ENCODE assay signal across 16 mouse cellular contexts in genomic region chr6:57106358-57106757, GRCm38 (mm10). TPM values are rescaled to one million over a fixed set of nuclear protein-coding genes. Genes with fewer than 3 reads are reported as not detected.
DNase-seq lines count a peak whose midpoint lies in the region; ATAC-seq and TF ChIP-seq lines count a peak whose summit lies in the region.
"Had no signal": no experiment of that assay in that cellular context is flagged by ENCODE, and none has a peak within 500 bp of the region (broad histone marks: within the 10 kb centered on the region; RNA-seq: fewer than 3 reads in every experiment).

No protein-coding gene starts in this region.

- ATAC-seq in megakaryocyte, adult 5-6 weeks (ENCODE audit: poor library complexity, severe bottlenecking) = peak; percentile 43; the same call in 1 of the 2 replicates
- ATAC-seq in monocyte, adult 5-6 weeks (replicated peaks; ENCODE audit: insufficient number of reproducible peaks, low FRiP score, low TSS enrichment, poor library complexity, severe bottlenecking) = no peak
- ATAC-seq: forebrain, postnatal 0 days had no signal

- 81% methylated on average over 1 of the region's 1 CpGs for WGBS in kidney, adult 2 months
- 75% methylated on average over 1 of the region's 1 CpGs for WGBS in bone marrow, adult 2 months

- H3K36me3 ChIP-seq in kidney, adult 2 months (ENCODE audit: control insufficient read depth, insufficient read depth, low read length) = no peaks in the 10 kb centered on the region
- H3K36me3 ChIP-seq: embryonic facial prominence, embryonic 13.5 days; heart, embryonic 12.5 days; midbrain, embryonic 10.5 days had no signal

- peak; percentile 7 for DNase-seq in kidney, adult 2 months
- no peak for DNase-seq in kidney, adult 18-20 months
- DNase-seq in ES-CJ7 (ENCODE audit: low read depth, low spot score) = peak; percentile 33
- DNase-seq in T-cell, adult 2 months (ENCODE audit: low spot score) = no peak
- DNase-seq in spleen, postnatal 14 days (ENCODE audit: low spot score in 2 of 2) = no peak
- DNase-seq: forebrain, postnatal 0 days had no signal

- H3K4me1 ChIP-seq in kidney, adult 2 months (ENCODE audit: control insufficient read depth, insufficient read depth, low read length) = no peaks in the 10 kb centered on the region
- no peaks in the 10 kb centered on the region for H3K4me1 ChIP-seq in bone marrow, adult 2 months (ENCODE audit: control insufficient read depth, insufficient read depth, low read length)
- H3K4me1 ChIP-seq: embryonic facial prominence, embryonic 13.5 days; heart, embryonic 12.5 days; midbrain, embryonic 10.5 days had no signal

- H3K4me3 ChIP-seq in kidney, adult 2 months (ENCODE audit: insufficient read depth, low read depth, low read length) = no peak overlapping the region
- no peak overlapping the region for H3K4me3 ChIP-seq in bone marrow, adult 2 months (replicated peaks; ENCODE audit: control insufficient read depth, low read depth, low read length)
- H3K4me3 ChIP-seq: embryonic facial prominence, embryonic 13.5 days; heart, embryonic 12.5 days; midbrain, embryonic 10.5 days had no signal

- no peak overlapping the region for H3K27ac ChIP-seq in kidney, adult 2 months (ENCODE audit: insufficient read depth, low read depth, low read length)
- H3K27ac ChIP-seq in bone marrow, adult 2 months (ENCODE audit: control insufficient read depth, insufficient read depth, low read depth, low read length, poor library complexity) = no peak overlapping the region
- H3K27ac ChIP-seq: embryonic facial prominence, embryonic 13.5 days; midbrain, embryonic 10.5 days had no signal

- no peak for TF ChIP-seq POLR2A in kidney, adult 2 months (IDR thresholded peaks at IDR 0.05; ENCODE audit: low read depth, low read length)
- TF ChIP-seq POLR2A in bone marrow, adult 2 months (IDR thresholded peaks at IDR 0.05; ENCODE audit: borderline replicate concordance, control insufficient read depth, low read depth, low read length) = no peak

- no peaks in the 10 kb centered on the region for H3K27me3 ChIP-seq in kidney, adult 2 months (replicated peaks; ENCODE audit: control insufficient read depth, insufficient read depth, low read length)
- H3K27me3 ChIP-seq: embryonic facial prominence, embryonic 13.5 days; heart, embryonic 12.5 days had no signal

- no peak; the same call in 1 of the 2 replicates for TF ChIP-seq CTCF in kidney, adult 2 months (conservative IDR thresholded peaks at IDR 0.05; ENCODE audit: insufficient read depth, insufficient read length, low read depth, low read length)
- peak; percentile 17; the same call in 1 of the 2 replicates for TF ChIP-seq CTCF in bone marrow, adult 2 months (IDR thresholded peaks at IDR 0.05; ENCODE audit: control insufficient read depth, insufficient read depth, low read length)

RNA-seq across cellular contexts. Expression of gene Vmn1r10, which starts 2.9 kb away (rescaled TPM):
- polyA plus RNA-seq in kidney, adult 2 months (2012; rRNA removed) = not detected in 2 replicates
- not detected in 2 replicates for polyA plus RNA-seq in bone marrow, adult 2 months (2011; ENCODE audit: insufficient read depth, insufficient read length, low replicate concordance, missing spikeins)
- not detected in 2 replicates for total RNA-seq in megakaryocyte, adult 5-6 weeks (2015)
- total RNA-seq in megakaryocyte, adult 5-6 weeks (2017) = not detected in 2 replicates
- total RNA-seq in monocyte, adult 5-6 weeks (2017) = not detected in 3 replicates
- total RNA-seq: forebrain, postnatal 0 days; layer of hippocampus, postnatal 10 days had no signal
- polyA plus RNA-seq: embryonic facial prominence, embryonic 13.5 days; forebrain, postnatal 0 days; heart, embryonic 12.5 days; intestine, embryonic 14.5 days; liver, embryonic 16.5 days; midbrain, embryonic 10.5 days; neural tube, embryonic 14.5 days had no signal

RNA-seq across cellular contexts. Expression of gene Vmn1r11, which starts 26.9 kb away (rescaled TPM):
- not detected in 2 replicates for polyA plus RNA-seq in kidney, adult 2 months (2012; rRNA removed)
- polyA plus RNA-seq in bone marrow, adult 2 months (2011; ENCODE audit: insufficient read depth, insufficient read length, low replicate concordance, missing spikeins) = not detected in 2 replicates
- not detected in 2 replicates for total RNA-seq in megakaryocyte, adult 5-6 weeks (2015)
- not detected in 2 replicates for total RNA-seq in megakaryocyte, adult 5-6 weeks (2017)
- not detected in 3 replicates for total RNA-seq in monocyte, adult 5-6 weeks (2017)
- total RNA-seq: forebrain, postnatal 0 days; layer of hippocampus, postnatal 10 days had no signal
- polyA plus RNA-seq: embryonic facial prominence, embryonic 13.5 days; forebrain, postnatal 0 days; heart, embryonic 12.5 days; intestine, embryonic 14.5 days; liver, embryonic 16.5 days; midbrain, embryonic 10.5 days; neural tube, embryonic 14.5 days had no signal

RNA-seq across cellular contexts. Expression of gene Vmn1r9, which starts 39.8 kb away (rescaled TPM):
- polyA plus RNA-seq in kidney, adult 2 months (2012; rRNA removed) = not detected in 2 replicates
- polyA plus RNA-seq in bone marrow, adult 2 months (2011; ENCODE audit: insufficient read depth, insufficient read length, low replicate concordance, missing spikeins) = not detected in 2 replicates
- not detected in 2 replicates for total RNA-seq in megakaryocyte, adult 5-6 weeks (2015)
- total RNA-seq in megakaryocyte, adult 5-6 weeks (2017) = not detected in 2 replicates
- total RNA-seq in monocyte, adult 5-6 weeks (2017) = not detected in 3 replicates
- total RNA-seq: forebrain, postnatal 0 days; layer of hippocampus, postnatal 10 days had no signal
- polyA plus RNA-seq: embryonic facial prominence, embryonic 13.5 days; forebrain, postnatal 0 days; heart, embryonic 12.5 days; intestine, embryonic 14.5 days; liver, embryonic 16.5 days; midbrain, embryonic 10.5 days; neural tube, embryonic 14.5 days had no signal

RNA-seq across cellular contexts. Expression of gene Vmn1r12, which starts 50.4 kb away (rescaled TPM):
- polyA plus RNA-seq in kidney, adult 2 months (2012; rRNA removed) = not detected in 2 replicates
- not detected in 2 replicates for polyA plus RNA-seq in bone marrow, adult 2 months (2011; ENCODE audit: insufficient read depth, insufficient read length, low replicate concordance, missing spikeins)
- total RNA-seq in megakaryocyte, adult 5-6 weeks (2015) = not detected in 2 replicates
- total RNA-seq in megakaryocyte, adult 5-6 weeks (2017) = not detected in 2 replicates
- total RNA-seq in monocyte, adult 5-6 weeks (2017) = not detected in 3 replicates
- total RNA-seq: forebrain, postnatal 0 days; layer of hippocampus, postnatal 10 days had no signal
- polyA plus RNA-seq: embryonic facial prominence, embryonic 13.5 days; forebrain, postnatal 0 days; heart, embryonic 12.5 days; intestine, embryonic 14.5 days; liver, embryonic 16.5 days; midbrain, embryonic 10.5 days; neural tube, embryonic 14.5 days had no signal

Comparison
In these comparisons a context has a peak if more than half of its experiments do, and no peak if none do; other contexts are left out.
1. DNase-seq: peak in kidney, adult 2 months (single experiment) and ES-CJ7 (single experiment); none in kidney, adult 18-20 months (single experiment), T-cell, adult 2 months (single experiment) and spleen, postnatal 14 days (0 of 2).